Comparison of ENCODE assay signal across 32 mouse cellular contexts in the genomic region with DNA sequence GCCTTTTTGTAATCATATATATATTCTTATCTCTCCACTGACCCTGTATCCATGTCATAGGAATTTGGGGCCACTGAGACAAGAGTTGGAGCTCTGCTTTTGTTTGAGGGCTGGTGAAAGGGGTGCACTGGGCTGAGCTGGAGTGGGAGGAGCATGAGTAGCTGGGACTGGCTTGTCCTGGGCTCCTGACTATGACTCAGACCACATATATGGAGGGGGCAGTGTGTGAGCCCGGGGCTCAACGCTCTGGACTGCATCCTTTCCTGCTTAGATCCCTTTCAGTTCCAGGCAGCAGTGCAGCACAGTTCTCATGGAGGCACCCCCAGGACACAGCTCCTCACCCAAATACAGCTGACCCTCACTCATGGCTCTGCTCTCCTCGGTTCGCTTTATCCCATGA. TPM values are rescaled to one million over a fixed set of nuclear protein-coding genes. Genes with fewer than 3 reads are reported as not detected.
"Had no signal": no experiment of that assay in that cellular context is flagged by ENCODE, and none has a peak within 500 bp of the region (broad histone marks: within the 10 kb centered on the region; RNA-seq: fewer than 3 reads in every experiment).

No protein-coding gene starts in this region.

- H3K27ac ChIP-seq: gastrocnemius, adult 2 months; heart, adult 2 months; heart, embryonic 13.5 days; heart, embryonic 15.5 days; hindbrain, embryonic 13.5 days; hindbrain, embryonic 15.5 days; hindbrain, postnatal 0 days; layer of hippocampus, adult 2 months; left cerebral cortex, adult 2 months; limb, embryonic 13.5 days; limb, embryonic 15.5 days; liver, embryonic 12.5 days; liver, embryonic 14.5 days had no signal

- H3K4me2 ChIP-seq: heart, embryonic 11.5 days; heart, embryonic 13.5 days; heart, embryonic 15.5 days; hindbrain, embryonic 13.5 days; hindbrain, embryonic 15.5 days; limb, embryonic 13.5 days; limb, embryonic 15.5 days; liver, embryonic 12.5 days had no signal

- H3K9ac ChIP-seq: heart, embryonic 13.5 days; heart, embryonic 15.5 days; hindbrain, embryonic 13.5 days; hindbrain, embryonic 15.5 days; limb, embryonic 13.5 days; limb, embryonic 15.5 days; liver, embryonic 12.5 days; liver, embryonic 14.5 days had no signal

- H3K9me3 ChIP-seq: heart, embryonic 13.5 days; heart, embryonic 15.5 days; hindbrain, embryonic 13.5 days; hindbrain, embryonic 15.5 days; limb, embryonic 13.5 days; limb, embryonic 15.5 days; liver, embryonic 12.5 days had no signal

- H3K4me3 ChIP-seq: gastrocnemius, adult 2 months; heart, adult 2 months; heart, embryonic 13.5 days; heart, embryonic 15.5 days; hindbrain, embryonic 13.5 days; hindbrain, embryonic 15.5 days; layer of hippocampus, adult 2 months; left cerebral cortex, adult 2 months; limb, embryonic 13.5 days; limb, embryonic 15.5 days; liver, embryonic 12.5 days had no signal

- ATAC-seq: hindbrain, postnatal 0 days; intestine, embryonic 16.5 days; liver, embryonic 12.5 days had no signal

- DNase-seq: gastrocnemius, adult 2 months; gastrocnemius, postnatal 10 days; gastrocnemius, postnatal 25 days; heart, adult 11 months; heart, adult 2 months; heart, postnatal 14 days; heart, postnatal 36 days; kidney, adult 11 months; kidney, adult 2 months; kidney, adult 9 months; kidney, postnatal 10 days; kidney, postnatal 25 days; kidney, postnatal 4 days had no signal

- H3K36me3 ChIP-seq: heart, embryonic 13.5 days; heart, embryonic 15.5 days; hindbrain, embryonic 13.5 days; hindbrain, embryonic 15.5 days; limb, embryonic 13.5 days; limb, embryonic 15.5 days; liver, embryonic 12.5 days had no signal

- H3K27me3 ChIP-seq: hindbrain, embryonic 13.5 days; hindbrain, embryonic 15.5 days; limb, embryonic 15.5 days had no signal

RNA-seq across cellular contexts. Expression of gene Vsig8, which starts 9.7 kb away (rescaled TPM):
- polyA plus RNA-seq: heart, adult 2 months; heart, embryonic 11.5 days; hindbrain, embryonic 11.5 days; limb, embryonic 11.5 days; liver, adult 2 months; liver, embryonic 12.5 days; liver, embryonic 14.5 days had no signal

RNA-seq across cellular contexts. Expression of gene Cfap45, which starts 25.5 kb away (rescaled TPM):
- polyA plus RNA-seq: liver, adult 2 months had no signal

RNA-seq across cellular contexts. Expression of gene Slamf8, which starts 44.3 kb away (rescaled TPM):
- polyA plus RNA-seq: heart, embryonic 11.5 days; heart, embryonic 13.5 days; heart, embryonic 15.5 days; heart, postnatal 0 days; hindbrain, embryonic 11.5 days; hindbrain, embryonic 13.5 days; hindbrain, embryonic 15.5 days; hindbrain, postnatal 0 days; liver, embryonic 12.5 days had no signal

RNA-seq across cellular contexts. Expression of gene Fcrl6, which starts 56.3 kb away (rescaled TPM):
- polyA plus RNA-seq: heart, adult 2 months; heart, embryonic 11.5 days; heart, embryonic 13.5 days; heart, embryonic 15.5 days; heart, postnatal 0 days; hindbrain, embryonic 13.5 days; hindbrain, postnatal 0 days; intestine, embryonic 14.5 days; intestine, embryonic 16.5 days; kidney, adult 2 months; kidney, embryonic 16.5 days; liver, adult 2 months; liver, embryonic 12.5 days; liver, embryonic 14.5 days had no signal
